Mouse (Mus musculus): ENCODE results near the gene Cntnap5a. TPM values are rescaled to one million over a fixed set of nuclear protein-coding genes. Genes with fewer than 3 reads are reported as not detected.

Cntnap5a gene
- total RNA-seq (2021) (under 1 TPM in 1 of 2 experiments, not detected in 1; 0.02 TPM), polyA plus RNA-seq (2012; rRNA removed) (0.02 and 0.06 TPM in 2 replicates)
- long read RNA-seq, result 0 reads

DNA sequence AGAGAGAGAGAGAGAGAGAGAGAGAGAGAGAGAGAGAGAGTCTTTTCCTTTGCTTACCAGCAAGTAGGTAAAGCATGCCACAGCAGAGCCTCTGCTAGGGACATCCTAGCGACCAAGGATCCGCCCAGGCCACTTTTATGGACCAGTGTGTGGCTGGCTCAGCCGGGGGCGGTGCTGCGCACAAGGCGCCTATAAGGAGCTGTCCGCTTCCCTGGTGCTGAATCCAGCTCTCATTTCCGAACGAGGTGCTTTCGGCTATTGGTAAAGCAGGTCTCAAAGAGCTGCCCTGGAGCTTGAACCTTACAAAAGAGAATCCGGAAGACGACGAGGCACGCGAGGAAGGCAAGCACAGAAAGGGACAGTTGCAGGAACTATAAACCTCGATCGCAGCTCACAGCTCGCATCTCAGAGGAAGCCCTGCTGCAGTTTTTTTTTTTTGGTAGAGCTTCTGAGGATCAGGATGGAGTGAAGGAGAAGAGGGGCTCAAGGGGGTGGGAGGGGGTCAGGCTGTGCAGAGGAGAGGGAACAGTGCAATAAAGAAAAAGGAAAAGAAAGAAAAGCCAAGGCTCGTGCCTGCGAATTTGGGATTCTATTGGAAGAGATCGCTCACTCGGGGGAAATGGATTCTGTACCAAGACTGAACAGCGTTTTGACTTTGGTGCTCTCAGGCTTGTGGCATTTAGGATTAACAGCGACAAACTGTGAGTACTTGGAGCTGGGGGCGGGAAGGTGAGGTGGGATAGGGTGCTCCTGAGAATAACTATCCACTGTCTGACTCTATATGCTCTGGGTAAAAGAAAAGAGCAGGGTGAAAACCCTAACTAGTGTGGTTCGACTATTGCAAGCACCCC lies at the start of gene Cntnap5a:
Gene Cntnap5a, plus strand, starts transcription at position 239 of the 851 bp plus-strand sequence.
- Histone ChIP-seq H3K79me2 (replicated peaks; ENCODE audit: control insufficient read depth, insufficient read depth, low read length) (no peaks in the 10 kb centered on the region), H3K27ac (no peak within 1 kb of the TSS), H3K4me1 (ENCODE audit: control insufficient read depth, insufficient read depth, low read length) (no peaks in the 10 kb centered on the region), H3K27me3 (ENCODE audit: control insufficient read depth, insufficient read depth, low read length) (no peaks in the 10 kb centered on the region), H3K9ac (ENCODE audit: low read depth, low read length) (no peak within 1 kb of the TSS), H3K4me3 (no peak within 1 kb of the TSS), H3K36me3 (ENCODE audit: control insufficient read depth, insufficient read depth, low read length) (no peaks in the 10 kb centered on the region)
- intact Hi-C loops (cut with DNase I), result no loop called here
- TF ChIP-seq CTCF (IDR thresholded peaks at IDR 0.05) (no peak), EP300 (IDR thresholded peaks at IDR 0.05; ENCODE audit: insufficient read depth, low read depth, low read length) (no peak), POLR2A (IDR thresholded peaks at IDR 0.05; ENCODE audit: insufficient read depth, low read depth, low read length) (no peak)
- WGBS, result 12% methylated on average over 26 of the region's 26 CpGs
- DNase-seq, result peak; percentile 4 to 20

DNA sequence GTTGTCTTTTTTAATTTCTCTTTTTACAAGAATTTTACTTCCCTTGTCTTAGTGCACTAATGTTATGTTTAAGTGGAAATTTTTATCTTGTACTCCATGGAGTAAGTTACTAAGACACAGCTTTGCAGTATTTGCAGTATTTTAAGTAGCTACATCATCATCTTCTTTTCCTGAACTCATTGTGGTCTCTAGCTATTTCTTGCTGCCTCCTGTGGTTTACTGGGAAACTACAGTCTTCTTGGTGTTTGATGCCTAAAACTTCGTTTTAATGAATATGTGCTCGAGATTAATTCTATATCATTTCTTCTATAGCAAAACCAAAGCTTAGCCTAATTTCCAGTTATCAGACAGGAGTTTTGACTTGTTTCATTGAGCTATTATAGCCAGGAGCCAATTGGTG lies 37.6 kb upstream of the Cntnap5a start:
- Histone ChIP-seq H3K36me3 (ENCODE audit: control insufficient read depth, insufficient read depth, low read length) (no peaks in the 10 kb centered on the region), H3K79me2 (replicated peaks; ENCODE audit: control insufficient read depth, insufficient read depth, low read length) (no peaks in the 10 kb centered on the region), H3K4me1 (ENCODE audit: control insufficient read depth, insufficient read depth, low read length) (no peaks in the 10 kb centered on the region), H3K27ac (no peak overlapping the region), H3K4me3 (no peak overlapping the region), H3K9ac (ENCODE audit: low read depth, low read length) (no peak overlapping the region), H3K27me3 (ENCODE audit: control insufficient read depth, insufficient read depth, low read length) (no peaks in the 10 kb centered on the region)
- TF ChIP-seq CTCF (IDR thresholded peaks at IDR 0.05) (no peak), POLR2A (IDR thresholded peaks at IDR 0.05; ENCODE audit: insufficient read depth, low read depth, low read length) (no peak), EP300 (IDR thresholded peaks at IDR 0.05; ENCODE audit: insufficient read depth, low read depth, low read length) (no peak)
- WGBS, result 56% methylated on average over 2 of the region's 2 CpGs
- intact Hi-C loops (cut with DNase I), result no loop called here
- no peak for DNase-seq

DNA sequence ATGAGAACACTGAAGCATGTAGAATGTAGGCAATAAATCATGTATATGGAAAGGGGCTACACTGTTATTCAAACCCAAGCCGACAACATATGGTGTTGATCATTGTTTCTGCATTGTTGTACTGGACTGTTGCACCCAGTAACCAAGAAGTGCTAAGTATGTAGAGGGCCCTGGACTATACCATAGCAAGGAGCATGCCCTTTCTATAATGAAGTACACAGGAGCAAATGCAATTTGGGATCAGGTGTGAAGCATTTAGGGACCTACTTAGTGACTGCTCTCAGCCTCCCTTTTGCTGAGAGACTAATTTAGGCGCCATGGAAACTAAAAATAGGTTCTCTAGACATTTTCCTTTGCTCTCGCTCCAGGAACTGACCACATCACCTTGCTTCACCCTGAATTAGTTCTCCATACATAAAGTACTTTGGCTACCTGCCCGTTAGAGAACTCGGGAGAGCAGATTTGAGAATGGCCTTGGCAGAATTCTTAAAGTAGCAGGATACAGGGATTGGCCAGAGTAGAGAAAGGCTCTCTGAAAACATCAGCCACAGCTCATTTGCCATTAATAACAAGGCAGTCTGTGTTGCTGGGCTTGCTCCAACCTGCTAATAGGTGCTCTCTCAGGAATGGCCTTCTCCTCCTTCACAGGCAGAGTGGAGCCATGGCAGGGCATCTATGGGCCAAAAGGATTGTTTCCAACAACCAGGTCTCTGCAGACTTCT lies 26.1 kb upstream of the Cntnap5a start:
- no peak overlapping the region for H3K9ac ChIP-seq (ENCODE audit: low read depth, low read length)
- H3K4me1 ChIP-seq (ENCODE audit: control insufficient read depth, insufficient read depth, low read length), result no peaks in the 10 kb centered on the region
- 45% methylated on average over 5 of the region's 5 CpGs for WGBS
- no peaks in the 10 kb centered on the region for H3K27me3 ChIP-seq (ENCODE audit: control insufficient read depth, insufficient read depth, low read length)
- no peaks in the 10 kb centered on the region for H3K79me2 ChIP-seq (replicated peaks; ENCODE audit: control insufficient read depth, insufficient read depth, low read length)
- intact Hi-C loops (cut with DNase I), result no loop called here
- no peak overlapping the region for H3K27ac ChIP-seq
- no peaks in the 10 kb centered on the region for H3K36me3 ChIP-seq (ENCODE audit: control insufficient read depth, insufficient read depth, low read length)
- DNase-seq, result peak in 1 of 2 experiments; percentile 2
- TF ChIP-seq CTCF (IDR thresholded peaks at IDR 0.05) (no peak), POLR2A (IDR thresholded peaks at IDR 0.05; ENCODE audit: insufficient read depth, low read depth, low read length) (no peak), EP300 (IDR thresholded peaks at IDR 0.05; ENCODE audit: insufficient read depth, low read depth, low read length) (no peak)
- no peak overlapping the region for H3K4me3 ChIP-seq

DNA sequence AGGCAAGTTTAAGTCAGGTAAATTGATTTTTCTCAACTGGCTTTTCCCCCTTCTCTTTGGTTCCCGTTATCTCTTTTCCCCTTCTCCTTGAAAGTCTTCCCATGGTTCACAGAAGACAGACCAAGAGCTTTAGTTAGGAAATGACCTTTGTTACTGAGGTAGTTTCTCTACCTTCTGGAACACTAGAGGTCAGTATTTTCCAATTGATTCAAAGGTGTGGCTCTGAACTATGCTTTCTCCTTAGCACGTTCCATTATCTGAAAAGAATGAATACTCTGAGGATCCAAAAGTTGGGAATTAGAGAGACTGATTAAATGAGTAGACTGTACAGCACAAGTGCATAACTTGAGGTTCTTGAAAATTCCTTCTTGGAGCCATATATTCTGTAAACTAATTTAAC lies 1.9 kb downstream of the Cntnap5a start:
- DNase-seq, result no peak
- Histone ChIP-seq H3K9ac (ENCODE audit: low read depth, low read length) (no peak overlapping the region), H3K27ac (no peak overlapping the region), H3K79me2 (replicated peaks; ENCODE audit: control insufficient read depth, insufficient read depth, low read length) (no peaks in the 10 kb centered on the region), H3K27me3 (ENCODE audit: control insufficient read depth, insufficient read depth, low read length) (no peaks in the 10 kb centered on the region), H3K4me3 (no peak overlapping the region), H3K36me3 (ENCODE audit: control insufficient read depth, insufficient read depth, low read length) (no peaks in the 10 kb centered on the region), H3K4me1 (ENCODE audit: control insufficient read depth, insufficient read depth, low read length) (no peaks in the 10 kb centered on the region)
- 14% methylated on average over 2 of the region's 2 CpGs for WGBS
- no peak for TF ChIP-seq POLR2A (IDR thresholded peaks at IDR 0.05; ENCODE audit: insufficient read depth, low read depth, low read length)
- no peak for TF ChIP-seq EP300 (IDR thresholded peaks at IDR 0.05; ENCODE audit: insufficient read depth, low read depth, low read length)
- TF ChIP-seq CTCF (IDR thresholded peaks at IDR 0.05), result peak; percentile 43
- intact Hi-C loops (cut with DNase I), result no loop called here

DNA sequence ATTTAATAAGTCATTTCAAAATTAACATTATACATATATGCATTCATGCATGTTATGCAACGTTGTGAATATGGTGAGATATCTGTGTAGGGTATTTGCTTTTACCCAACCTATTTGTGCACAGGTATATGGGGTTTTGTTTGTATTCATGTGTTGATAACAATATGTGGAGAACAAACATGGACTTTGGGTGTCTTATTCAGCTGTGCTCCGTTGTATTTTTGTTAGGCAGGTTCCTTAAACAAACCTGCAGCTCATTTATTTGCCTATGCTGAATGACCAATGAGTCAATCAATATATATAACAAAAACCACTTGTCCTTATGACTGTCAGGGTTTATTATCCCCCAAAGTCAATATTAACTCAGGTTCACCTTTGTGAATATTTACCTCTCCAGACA lies 15.2 kb downstream of the Cntnap5a start:
- no peak overlapping the region for H3K4me3 ChIP-seq
- H3K36me3 ChIP-seq (ENCODE audit: control insufficient read depth, insufficient read depth, low read length), result no peaks in the 10 kb centered on the region
- no peaks in the 10 kb centered on the region for H3K79me2 ChIP-seq (replicated peaks; ENCODE audit: control insufficient read depth, insufficient read depth, low read length)
- no peaks in the 10 kb centered on the region for H3K27me3 ChIP-seq (ENCODE audit: control insufficient read depth, insufficient read depth, low read length)
- H3K27ac ChIP-seq, result no peak overlapping the region
- no peaks in the 10 kb centered on the region for H3K4me1 ChIP-seq (ENCODE audit: control insufficient read depth, insufficient read depth, low read length)
- WGBS, result 40% methylated on average over 2 of the region's 2 CpGs
- no peak for DNase-seq
- H3K9ac ChIP-seq (ENCODE audit: low read depth, low read length), result no peak overlapping the region
- TF ChIP-seq CTCF (IDR thresholded peaks at IDR 0.05) (no peak), POLR2A (IDR thresholded peaks at IDR 0.05; ENCODE audit: insufficient read depth, low read depth, low read length) (no peak), EP300 (IDR thresholded peaks at IDR 0.05; ENCODE audit: insufficient read depth, low read depth, low read length) (no peak)
- intact Hi-C loops (cut with DNase I), result no loop called here

DNA sequence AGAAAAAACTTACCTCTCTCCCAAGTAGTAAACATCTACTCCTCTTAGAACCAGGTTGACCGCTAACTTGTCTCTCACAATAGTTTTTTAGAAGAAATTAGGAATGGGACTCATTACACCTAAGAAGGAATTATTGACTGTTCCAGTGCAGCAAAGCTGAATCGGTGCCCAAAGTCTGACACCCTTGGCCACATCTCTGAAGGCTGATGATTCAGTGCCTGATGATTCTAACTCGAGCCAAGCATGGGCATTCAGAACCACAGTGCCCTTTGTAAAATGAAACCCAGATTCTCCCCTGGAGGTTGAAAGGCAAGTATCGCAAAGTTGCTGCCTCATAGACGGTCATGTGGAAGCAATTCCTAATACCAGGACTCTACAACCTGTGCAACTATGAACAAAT lies 58.0 kb downstream of the Cntnap5a start:
- Histone ChIP-seq H3K4me1 (ENCODE audit: control insufficient read depth, insufficient read depth, low read length) (no peaks in the 10 kb centered on the region), H3K9ac (ENCODE audit: low read depth, low read length) (no peak overlapping the region), H3K27ac (no peak overlapping the region), H3K79me2 (replicated peaks; ENCODE audit: control insufficient read depth, insufficient read depth, low read length) (no peaks in the 10 kb centered on the region), H3K27me3 (ENCODE audit: control insufficient read depth, insufficient read depth, low read length) (no peaks in the 10 kb centered on the region), H3K4me3 (no peak overlapping the region), H3K36me3 (ENCODE audit: control insufficient read depth, insufficient read depth, low read length) (no peaks in the 10 kb centered on the region)
- no peak for DNase-seq
- 81% methylated on average over 5 of the region's 5 CpGs for WGBS
- no peak for TF ChIP-seq CTCF (IDR thresholded peaks at IDR 0.05)
- intact Hi-C loops (cut with DNase I), result no loop called here
